Mouse (Mus musculus): ENCODE measurements at regions not wholly inside any gene's neighbourhood (a gene's known extent, or its start where the extent isn't known, plus 50 kb on each side); places are given as distances from the start of the nearest gene placed in this dataset.

DNA sequence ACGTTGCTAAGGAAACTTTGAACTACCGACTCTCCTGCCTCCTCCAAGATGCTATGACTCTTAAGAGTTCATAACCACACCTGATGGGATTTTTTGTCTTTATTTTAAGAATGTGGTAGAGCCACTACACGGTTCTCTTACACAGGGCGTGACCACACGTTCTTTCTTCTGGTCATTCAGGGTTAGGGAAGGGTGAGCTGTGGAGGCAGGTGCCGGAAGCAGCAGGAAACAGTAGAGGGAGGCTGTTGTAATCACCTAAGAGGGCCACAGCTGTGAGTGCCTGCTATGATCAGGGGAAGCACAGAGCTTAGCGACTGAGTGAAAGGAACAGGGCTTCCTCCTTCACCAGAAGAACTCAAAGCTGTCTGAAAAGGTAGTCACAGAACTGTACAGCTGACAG is 50.6 kb upstream of the Larp1 start:
- in situ Hi-C loops (cut with MboI): loop anchor here (10.0 kb wide), 1 partner anchor 97 kb away; no protein-coding TSS in a partner anchor

DNA sequence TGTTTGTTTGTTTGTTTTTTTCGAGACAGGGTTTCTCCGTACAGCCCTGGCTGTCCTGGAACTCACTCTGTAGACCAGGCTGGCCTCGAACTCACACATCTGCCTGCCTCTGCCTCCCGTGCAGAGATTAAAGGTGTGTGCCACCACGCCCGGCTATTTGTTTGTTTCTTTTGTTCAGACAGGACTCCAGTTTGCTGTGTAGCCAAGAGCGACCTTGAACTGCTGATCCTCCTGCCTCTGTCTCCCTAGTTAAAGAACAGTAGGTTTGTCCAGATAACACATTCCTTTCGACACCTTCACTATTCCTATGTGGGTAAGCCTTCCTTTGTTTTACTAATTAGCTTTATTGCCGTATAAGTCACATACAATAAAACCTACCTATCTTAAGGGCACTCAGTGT is 52.0 kb upstream of the Larp1 start:
- in situ Hi-C loops (cut with MboI): loop anchor here (10.0 kb wide), 1 partner anchor 98 kb away; no protein-coding TSS in a partner anchor

- in situ Hi-C loops (cut with MboI): loop anchor here (10.0 kb wide), 1 partner anchor 99 kb away; no protein-coding TSS in a partner anchor
Measured at GRCm38 (mm10) chr11:57956076-57956475, 52.8 kb upstream of the Larp1 start.

DNA sequence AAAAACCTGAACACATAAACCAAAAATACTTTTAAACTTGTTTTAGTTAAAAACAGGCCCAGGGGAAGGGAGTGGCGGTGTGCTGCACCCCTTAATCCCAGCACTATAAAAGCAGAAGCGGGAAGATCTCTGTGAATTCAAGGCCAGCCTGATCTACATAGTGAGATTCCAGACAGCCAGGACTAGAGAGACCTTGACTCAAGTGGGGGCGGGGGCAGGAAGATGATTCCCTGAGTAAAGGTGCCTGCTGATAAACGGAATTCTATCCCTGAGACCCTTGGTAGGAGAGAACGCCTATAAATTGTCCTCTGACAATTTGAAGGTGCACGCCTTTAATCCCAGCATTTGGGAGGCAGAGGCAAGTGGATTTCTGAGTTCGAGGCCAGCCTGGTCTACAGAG is 53.4 kb upstream of the Larp1 start:
- in situ Hi-C loops (cut with MboI): loop anchor here (10.0 kb wide), 1 partner anchor 99 kb away; no protein-coding TSS in a partner anchor

DNA sequence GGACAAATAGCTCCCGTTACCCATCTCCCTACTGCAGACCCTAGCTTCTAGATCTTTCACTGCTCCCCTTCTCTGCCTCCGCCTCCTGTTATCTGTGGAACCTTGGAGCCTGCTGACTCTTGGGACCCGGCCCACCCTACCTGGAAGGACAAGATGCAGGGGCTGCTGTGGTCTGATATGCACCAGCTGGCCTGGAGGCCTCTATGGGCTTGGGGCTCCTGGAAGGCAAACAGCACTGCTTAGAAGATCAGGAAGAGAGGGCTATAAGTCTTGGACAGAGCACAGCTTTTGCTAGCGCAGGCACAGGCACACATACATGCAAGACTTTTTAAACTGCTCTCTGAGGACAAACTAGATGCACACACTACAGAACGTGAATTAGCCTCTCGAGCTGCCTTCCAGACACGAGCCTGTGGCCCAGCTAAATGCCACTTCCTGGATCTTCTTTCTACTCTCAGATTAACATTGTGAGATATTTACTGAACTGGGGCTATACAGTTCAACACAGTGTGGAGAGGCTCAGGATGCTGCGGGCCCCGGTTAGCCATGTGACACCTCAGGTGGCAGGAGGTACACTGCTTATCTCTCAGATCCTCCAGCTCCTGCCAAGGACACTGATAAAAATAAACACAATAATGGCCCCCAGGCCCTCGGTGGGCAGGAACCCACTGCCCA is 54.2 kb upstream of the Larp1 start:
- in situ Hi-C loops (cut with MboI): loop anchor here (10.0 kb wide), 1 partner anchor 100 kb away; no protein-coding TSS in a partner anchor

DNA sequence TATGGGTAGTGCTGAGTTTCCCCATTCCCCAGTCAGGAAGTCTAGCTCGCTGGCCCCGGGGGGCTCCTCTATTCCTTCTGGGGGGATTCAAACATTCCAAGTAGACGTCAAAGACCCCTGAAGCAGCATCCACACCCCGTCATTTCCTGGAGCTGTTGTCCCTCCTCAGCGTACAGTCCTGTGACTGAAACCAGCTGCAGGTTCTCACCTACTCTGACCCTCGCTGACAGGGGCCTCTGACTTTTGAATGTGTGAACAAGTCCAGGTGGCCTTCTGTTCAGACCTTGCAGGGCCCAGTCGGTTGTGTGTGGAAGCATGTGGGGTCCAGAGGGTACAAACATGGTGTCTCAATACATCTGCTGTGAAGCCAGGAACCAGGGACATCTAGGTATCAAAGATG is 55.2 kb upstream of the Larp1 start:
- in situ Hi-C loops (cut with MboI): loop anchor here (10.0 kb wide), 1 partner anchor 101 kb away; no protein-coding TSS in a partner anchor

DNA sequence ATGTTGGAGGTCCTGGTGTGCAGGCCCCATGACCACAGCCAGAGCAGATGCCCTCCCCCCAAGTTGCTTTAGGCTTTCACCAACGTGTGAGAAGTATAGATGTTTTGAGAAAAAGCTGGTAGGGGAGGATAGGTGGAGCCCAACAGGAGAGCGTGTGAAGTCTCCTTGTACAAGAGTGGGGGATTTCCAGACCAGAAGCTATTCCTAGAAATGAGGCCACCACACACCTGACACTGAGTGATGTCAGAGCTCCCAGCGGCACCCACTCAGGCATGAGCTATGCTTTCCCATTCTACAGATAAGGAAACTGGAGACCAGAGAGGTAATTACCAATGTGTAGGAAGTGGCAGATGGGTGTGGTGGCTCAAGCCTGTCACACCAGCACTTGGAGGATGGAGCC is 56.2 kb upstream of the Larp1 start:
- in situ Hi-C loops (cut with MboI): loop anchor here (10.0 kb wide), 1 partner anchor 102 kb away; no protein-coding TSS in a partner anchor

DNA sequence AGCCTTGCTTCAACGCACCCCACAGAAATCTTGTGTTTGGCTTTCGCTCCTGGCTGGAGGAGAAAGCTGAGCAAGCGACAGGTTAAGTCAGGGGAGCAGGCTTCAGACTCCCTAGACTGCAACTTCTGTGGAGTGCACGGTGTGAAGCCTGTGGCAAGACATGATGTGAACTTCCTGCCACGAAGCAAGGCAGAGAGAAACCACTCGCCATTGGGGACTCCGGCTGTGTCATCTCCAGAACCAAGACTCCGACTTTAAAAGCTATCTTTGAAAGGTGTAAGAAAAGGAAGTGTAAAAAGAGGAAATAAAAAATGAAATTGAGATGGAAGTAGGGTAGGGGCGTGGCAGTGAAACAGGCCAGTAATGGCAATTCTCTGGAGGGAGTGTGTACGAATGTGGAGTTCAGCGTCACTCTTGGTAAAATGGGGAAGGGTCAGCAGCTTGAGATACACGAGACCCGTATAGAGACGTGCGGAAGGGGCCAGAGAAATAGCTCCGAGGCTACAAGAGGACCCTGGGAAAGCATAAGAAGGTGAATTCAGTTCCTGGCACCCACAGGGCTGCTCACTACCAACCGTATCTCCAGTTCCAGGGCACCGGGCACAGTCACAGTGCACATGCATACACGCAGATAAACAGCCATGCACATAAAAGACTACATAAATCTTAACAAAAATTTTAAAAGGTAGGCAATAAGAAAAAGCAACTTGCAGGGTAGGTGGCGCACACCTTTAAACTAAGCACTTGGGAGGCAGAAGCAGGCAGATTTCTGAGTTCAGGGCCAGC is 57.1 kb upstream of the Larp1 start:
- in situ Hi-C loops (cut with MboI): loop anchor here (10.0 kb wide), 1 partner anchor 103 kb away; no protein-coding TSS in a partner anchor

GRCm38 (mm10) chr11:57950989-57951388 is 57.9 kb upstream of the Larp1 start:
- in situ Hi-C loops (cut with MboI): loop anchor here (10.0 kb wide), 1 partner anchor 104 kb away; no protein-coding TSS in a partner anchor

GRCm38 (mm10) chr11:57949067-57949466 is 59.8 kb upstream of the Larp1 start:
- in situ Hi-C loops (cut with MboI): loop anchor here (25.0 kb wide), 1 partner anchor 688 kb away; the partner anchor contains the start of genes Olfr323 and Trim58

- in situ Hi-C loops (cut with MboI): loop anchor here (25.0 kb wide), 1 partner anchor 690 kb away; the partner anchor contains the start of genes Olfr323 and Trim58
Measured at GRCm38 (mm10) chr11:57947347-57947746, 61.5 kb upstream of the Larp1 start.

DNA sequence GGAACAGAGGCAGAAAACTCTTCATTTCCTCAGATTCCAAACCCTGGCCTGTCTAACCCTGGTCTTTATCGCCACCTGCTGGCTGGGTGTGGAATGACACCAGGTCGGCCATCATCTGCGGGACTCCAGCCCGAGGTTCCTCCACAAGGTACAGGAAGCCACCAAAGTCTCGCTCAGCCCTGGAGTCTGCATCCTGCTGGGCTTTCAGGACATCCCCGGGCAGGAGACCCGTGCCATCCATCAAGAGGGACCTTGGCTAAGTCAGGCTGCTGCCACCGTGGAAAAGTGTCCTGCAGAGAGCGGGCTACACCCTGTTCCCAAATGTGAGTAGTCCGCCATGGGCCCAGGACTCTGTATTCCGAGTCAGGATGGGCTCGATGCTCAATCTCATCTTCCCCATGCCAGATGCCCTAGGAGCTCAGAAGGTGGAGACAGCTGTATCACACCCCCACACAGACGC is 74.4 kb upstream of the Larp1 start:
- in situ Hi-C loops (cut with MboI): loop anchor here (10.0 to 25.0 kb wide), 2 partner anchors 120 to 703 kb away; partner anchors contain the start of genes Olfr323 and Trim58

- in situ Hi-C loops (cut with MboI): loop anchor here (10.0 to 25.0 kb wide), 2 partner anchors 118 to 704 kb away; partner anchors contain the start of genes Olfr323 and Trim58
Measured at GRCm38 (mm10) chr11:57933065-57933464, 75.8 kb upstream of the Larp1 start.

GRCm38 (mm10) chr11:57929506-57929905 is 79.4 kb upstream of the Larp1 start:
- in situ Hi-C loops (cut with MboI): loop anchor here (25.0 kb wide), 1 partner anchor 708 kb away; the partner anchor contains the start of genes Olfr323 and Trim58

DNA sequence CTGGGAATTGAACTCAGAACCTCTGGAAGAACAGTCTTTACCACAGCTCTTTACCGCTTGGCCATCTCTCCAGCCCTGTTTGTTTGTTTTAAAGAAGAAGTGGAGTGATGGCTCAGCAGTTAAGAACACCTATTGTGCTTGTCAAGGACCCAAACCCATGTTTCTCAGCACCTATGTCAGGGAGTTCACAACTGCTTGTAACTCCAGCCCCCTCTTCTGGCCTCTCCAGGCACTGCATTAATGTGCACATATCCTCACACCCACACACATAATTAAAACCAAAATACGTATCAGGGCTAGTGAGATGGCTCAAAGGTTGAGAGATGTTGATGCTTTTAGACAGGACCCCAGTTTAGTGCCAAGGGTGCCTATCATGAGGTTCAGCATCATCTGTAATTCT is 87.6 kb upstream of the Hand1 start:
- in situ Hi-C loops (cut with MboI): no loop called here

DNA sequence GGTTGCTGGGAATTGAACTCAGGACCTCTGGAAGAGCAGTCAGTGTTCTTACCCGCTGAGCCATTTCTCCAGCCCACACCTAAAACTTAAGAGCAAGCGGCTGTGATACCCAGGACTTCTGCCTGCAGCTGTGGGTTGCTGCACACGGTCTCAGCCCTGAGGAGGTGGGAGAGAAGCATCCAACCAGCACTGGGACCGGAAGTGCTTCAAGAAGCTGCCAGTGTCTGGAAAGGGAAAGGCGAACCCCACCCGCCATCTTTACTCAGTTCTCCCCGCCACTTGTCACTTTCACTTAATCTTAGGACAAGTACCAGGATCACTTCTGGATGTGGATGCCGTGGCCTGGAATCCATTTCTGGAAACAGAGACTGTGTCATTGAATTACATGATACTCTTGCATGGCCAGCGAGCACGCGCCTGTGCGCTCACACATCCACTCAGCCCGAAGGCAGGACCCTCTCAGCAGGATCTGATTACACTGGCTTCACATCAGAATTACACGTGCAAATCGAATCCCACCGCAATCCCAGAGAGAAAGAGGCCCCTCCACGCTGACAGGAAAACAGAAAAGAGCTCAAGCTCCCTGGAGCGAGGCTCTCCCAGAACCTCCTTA is 85.9 kb upstream of the Hand1 start:
- in situ Hi-C loops (cut with MboI): no loop called here

DNA sequence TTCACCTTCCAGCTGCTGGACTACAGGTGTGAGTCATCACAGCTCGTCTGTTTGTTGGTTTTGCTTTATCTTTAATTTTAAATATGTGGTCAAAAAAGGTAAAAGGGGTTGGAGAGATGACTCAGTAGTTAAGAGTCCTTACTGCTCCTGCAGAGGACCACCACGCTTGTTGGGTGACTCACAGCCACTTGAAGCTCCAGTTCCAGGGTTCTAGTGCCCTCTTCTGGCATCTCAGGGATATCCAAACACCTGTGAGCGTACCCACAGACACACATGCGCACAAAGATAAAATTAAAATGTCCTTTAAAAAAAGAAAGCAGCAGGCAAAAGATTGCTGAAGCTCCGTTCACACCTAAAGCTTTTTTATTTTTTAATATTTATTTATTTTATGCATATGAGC is 85.4 kb upstream of the Hand1 start:
- in situ Hi-C loops (cut with MboI): no loop called here

DNA sequence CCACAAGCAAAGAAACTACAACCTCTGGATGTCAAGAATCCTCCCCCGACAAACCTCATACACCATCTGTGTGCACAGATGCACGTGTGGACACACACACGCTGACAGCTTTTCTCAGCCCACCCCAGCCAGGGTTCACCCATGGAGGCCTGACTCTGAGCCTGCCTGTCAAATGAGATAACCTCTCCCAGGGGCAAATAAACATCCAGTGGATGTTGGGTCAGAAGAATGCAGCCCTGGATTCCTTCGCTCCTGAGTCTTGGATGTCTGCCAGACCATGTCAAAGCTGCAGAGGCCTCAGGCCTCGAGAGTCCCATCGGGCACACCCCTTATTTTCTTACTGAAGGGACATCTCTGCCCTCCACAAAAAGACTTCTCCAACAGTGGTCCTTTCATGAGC is 83.4 kb upstream of the Hand1 start:
- in situ Hi-C loops (cut with MboI): no loop called here

GRCm38 (mm10) chr11:57913801-57914560 is 81.4 kb upstream of the Hand1 start:
- in situ Hi-C loops (cut with MboI): no loop called here

DNA sequence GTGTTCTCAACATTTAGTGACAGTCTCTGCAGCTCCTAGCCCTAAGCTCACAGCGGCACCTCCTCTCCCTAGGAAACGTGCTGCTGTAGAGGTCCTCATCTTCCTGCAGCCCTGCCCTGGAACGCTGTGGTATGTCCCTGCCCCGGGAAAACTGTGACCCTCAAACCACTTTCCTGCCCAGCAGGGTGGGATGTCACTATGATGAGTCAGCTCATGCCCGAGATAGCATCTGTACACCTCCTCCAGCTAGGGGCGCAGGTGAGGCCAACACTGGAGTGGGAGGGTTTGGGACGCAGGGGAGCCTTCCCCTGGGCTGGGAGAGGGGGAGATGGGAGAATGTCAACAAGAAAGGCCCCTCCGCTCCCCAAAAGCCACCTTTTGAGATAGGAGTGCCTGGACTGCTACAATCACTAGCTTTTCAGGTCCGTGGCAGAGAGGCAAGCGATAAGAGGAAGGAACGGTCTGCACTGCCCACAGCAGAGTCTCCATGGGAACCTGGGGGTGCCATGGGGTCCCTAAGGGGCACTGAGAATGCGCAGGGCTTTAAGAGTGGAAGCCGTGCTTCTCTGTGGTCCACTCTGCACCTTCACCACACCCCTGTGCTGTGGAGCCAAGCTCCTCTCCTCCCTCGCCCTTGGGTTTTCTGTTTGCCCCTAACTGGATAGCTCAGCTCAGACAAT is 80.5 kb upstream of the Hand1 start:
- in situ Hi-C loops (cut with MboI): no loop called here
